Mouse (Mus musculus): Measurements from ENCODE around the gene Zzef1. TPM values are rescaled to one million over a fixed set of nuclear protein-coding genes. Genes with fewer than 3 reads are reported as not detected.

Zzef1 gene
- polyA plus RNA-seq, 1 experiment, result 21.8 TPM

GRCm38 (mm10) chr11:72804586-72804985 is 8.6 kb downstream of the Zzef1 start:
- no peak overlapping the region for H3K27ac ChIP-seq (ENCODE audit: insufficient read depth, low read depth, low read length)
- H3K4me1 ChIP-seq (ENCODE audit: control insufficient read depth, insufficient read depth, low read length), result peaks cover 16% of the 10 kb centered on the region; the same call in 1 of the 2 replicates
- H3K27me3 ChIP-seq (replicated peaks; ENCODE audit: control insufficient read depth, insufficient read depth, low read length), result no peaks in the 10 kb centered on the region
- no peak overlapping the region for H3K4me3 ChIP-seq (ENCODE audit: insufficient read depth, low read depth, low read length)
- no peaks in the 10 kb centered on the region for H3K36me3 ChIP-seq (ENCODE audit: control insufficient read depth, insufficient read depth, low read length)
- TF ChIP-seq POLR2A (IDR thresholded peaks at IDR 0.05; ENCODE audit: low read depth, low read length) (no peak), CTCF (conservative IDR thresholded peaks at IDR 0.05; ENCODE audit: insufficient read depth, insufficient read length, low read depth, low read length) (no peak)
- no peak for DNase-seq

DNA sequence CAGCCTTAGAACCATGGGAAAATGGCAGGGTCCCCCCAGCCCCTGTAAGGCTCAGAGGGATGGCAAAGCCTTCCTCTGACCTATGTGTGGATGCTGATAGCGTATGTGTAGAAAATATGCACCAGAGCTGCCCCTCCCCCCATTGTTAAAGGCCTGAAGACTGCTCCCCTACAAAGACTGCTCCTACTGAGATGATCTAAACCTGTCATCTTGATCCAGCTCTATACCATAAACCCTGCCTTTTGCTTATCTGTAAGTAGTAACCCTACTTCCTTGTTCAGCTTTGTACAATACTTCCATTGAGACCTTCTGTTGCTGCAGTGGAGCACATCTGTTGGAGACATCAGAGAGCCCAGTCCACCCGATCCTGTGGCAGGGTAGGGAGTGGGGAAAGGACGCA is 9.2 kb downstream of the Zzef1 start:
- no peak for DNase-seq
- no peaks in the 10 kb centered on the region for H3K36me3 ChIP-seq (ENCODE audit: control insufficient read depth, insufficient read depth, low read length)
- H3K27ac ChIP-seq (ENCODE audit: insufficient read depth, low read depth, low read length), result no peak overlapping the region
- no peak overlapping the region for H3K4me3 ChIP-seq (ENCODE audit: insufficient read depth, low read depth, low read length)
- peaks cover 16% of the 10 kb centered on the region; the same call in 1 of the 2 replicates for H3K4me1 ChIP-seq (ENCODE audit: control insufficient read depth, insufficient read depth, low read length)
- 94% methylated on average over 3 of the region's 3 CpGs for WGBS
- H3K27me3 ChIP-seq (replicated peaks; ENCODE audit: control insufficient read depth, insufficient read depth, low read length), result no peaks in the 10 kb centered on the region
- no peak for TF ChIP-seq CTCF (conservative IDR thresholded peaks at IDR 0.05; ENCODE audit: insufficient read depth, insufficient read length, low read depth, low read length)
- no peak for TF ChIP-seq POLR2A (IDR thresholded peaks at IDR 0.05; ENCODE audit: low read depth, low read length)

DNA sequence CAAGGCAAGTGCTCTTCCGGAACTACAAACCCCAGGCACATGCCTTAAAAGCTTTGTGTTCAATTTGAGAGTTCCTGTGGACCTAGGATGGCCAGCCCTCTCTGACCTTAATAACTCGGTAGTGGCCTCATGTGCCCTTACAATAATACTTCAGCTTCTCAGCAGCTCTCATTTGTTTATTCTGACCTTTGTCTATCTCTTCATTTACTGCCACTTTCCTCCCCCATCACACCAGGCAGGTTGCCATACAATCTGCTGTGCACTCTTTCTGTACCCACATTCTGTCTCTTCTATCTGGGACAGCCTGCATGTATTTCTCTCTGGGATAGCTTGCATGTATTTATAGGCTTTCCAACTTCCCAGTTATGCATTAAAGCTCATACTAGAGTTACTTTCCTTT is 10.5 kb downstream of the Zzef1 start:
- 46% methylated on average over 2 of the region's 2 CpGs for WGBS
- no peaks in the 10 kb centered on the region for H3K27me3 ChIP-seq (replicated peaks; ENCODE audit: control insufficient read depth, insufficient read depth, low read length)
- DNase-seq, result peak; percentile 12
- TF ChIP-seq POLR2A (IDR thresholded peaks at IDR 0.05; ENCODE audit: low read depth, low read length) (no peak), CTCF (conservative IDR thresholded peaks at IDR 0.05; ENCODE audit: insufficient read depth, insufficient read length, low read depth, low read length) (no peak)
- H3K27ac ChIP-seq (ENCODE audit: insufficient read depth, low read depth, low read length), result no peak overlapping the region
- no peaks in the 10 kb centered on the region for H3K36me3 ChIP-seq (ENCODE audit: control insufficient read depth, insufficient read depth, low read length)
- no peak overlapping the region for H3K4me3 ChIP-seq (ENCODE audit: insufficient read depth, low read depth, low read length)
- H3K4me1 ChIP-seq (ENCODE audit: control insufficient read depth, insufficient read depth, low read length), result peaks cover 16% of the 10 kb centered on the region; the same call in 1 of the 2 replicates

DNA sequence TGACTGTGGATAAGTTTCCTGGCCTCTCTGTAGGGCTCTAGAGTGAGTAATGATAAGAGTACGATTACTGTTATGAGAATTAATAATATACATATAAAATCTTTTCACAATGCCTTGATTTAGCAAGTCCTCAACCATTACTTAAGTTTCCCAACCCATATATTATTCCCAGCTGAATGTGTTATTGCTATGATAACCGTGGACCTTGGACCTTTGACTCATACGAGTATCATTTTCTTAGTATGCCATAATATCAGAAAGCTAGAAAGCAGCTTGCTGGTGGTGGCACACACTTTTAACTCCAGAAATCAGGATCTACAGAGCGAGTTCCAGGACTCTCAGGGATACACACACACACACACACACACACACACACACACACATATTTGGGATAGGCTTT is 12.0 kb downstream of the Zzef1 start:
- Histone ChIP-seq H3K27me3 (replicated peaks; ENCODE audit: control insufficient read depth, insufficient read depth, low read length) (no peaks in the 10 kb centered on the region), H3K27ac (ENCODE audit: insufficient read depth, low read depth, low read length) (no peak overlapping the region), H3K4me1 (ENCODE audit: control insufficient read depth, insufficient read depth, low read length) (peaks cover 13% of the 10 kb centered on the region; the same call in 1 of the 2 replicates), H3K4me3 (ENCODE audit: insufficient read depth, low read depth, low read length) (no peak overlapping the region), H3K36me3 (ENCODE audit: control insufficient read depth, insufficient read depth, low read length) (no peaks in the 10 kb centered on the region)
- TF ChIP-seq CTCF (conservative IDR thresholded peaks at IDR 0.05; ENCODE audit: insufficient read depth, insufficient read length, low read depth, low read length), result no peak
- no peak for TF ChIP-seq POLR2A (IDR thresholded peaks at IDR 0.05; ENCODE audit: low read depth, low read length)
- no peak for DNase-seq
- 72% methylated on average over 4 of the region's 4 CpGs for WGBS

DNA sequence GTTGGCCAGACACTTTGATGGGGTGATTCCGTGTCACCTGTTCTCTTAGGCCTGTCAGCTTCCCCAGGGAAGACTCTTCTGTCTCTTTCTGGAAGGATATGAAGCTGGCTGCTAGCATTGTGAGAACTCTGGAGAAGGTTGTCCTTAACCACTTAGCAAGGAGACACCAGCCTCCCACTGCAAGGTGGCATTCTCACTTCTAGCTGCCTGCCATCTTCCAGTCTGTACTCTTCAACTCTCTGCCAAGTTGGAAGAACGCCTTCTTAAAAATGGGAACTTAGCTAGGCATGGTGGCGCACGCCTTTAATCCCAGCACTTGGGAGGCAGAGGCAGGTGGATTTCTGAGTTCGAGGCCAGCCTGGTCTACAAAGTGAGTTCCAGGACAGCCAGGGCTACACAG is 17.7 kb downstream of the Zzef1 start:
- TF ChIP-seq POLR2A (IDR thresholded peaks at IDR 0.05; ENCODE audit: low read depth, low read length), result no peak
- TF ChIP-seq CTCF (conservative IDR thresholded peaks at IDR 0.05; ENCODE audit: insufficient read depth, insufficient read length, low read depth, low read length), result no peak
- 97% methylated on average over 5 of the region's 5 CpGs for WGBS

DNA sequence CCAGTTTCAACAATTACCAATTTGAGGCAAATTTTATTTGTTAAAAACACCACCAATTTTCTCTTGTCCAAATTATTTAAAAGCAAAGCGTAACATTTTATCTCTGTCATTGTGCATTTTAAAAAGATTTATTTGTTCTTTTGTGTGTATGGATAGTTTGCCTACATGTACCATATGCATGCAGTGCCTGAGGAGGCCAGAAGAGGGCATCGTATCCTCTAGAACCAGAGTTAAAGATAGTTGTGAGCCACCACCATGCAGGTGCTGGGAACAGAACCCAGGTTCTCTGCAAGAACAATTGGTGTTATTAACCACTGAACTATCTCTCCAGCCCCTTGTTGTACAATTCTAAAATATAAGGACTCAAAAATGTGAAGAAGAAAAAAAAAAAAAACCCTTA is 18.2 kb downstream of the Zzef1 start:
- Histone ChIP-seq H3K4me1 (ENCODE audit: control insufficient read depth, insufficient read depth, low read length) (no peaks in the 10 kb centered on the region), H3K4me3 (ENCODE audit: insufficient read depth, low read depth, low read length) (no peak overlapping the region), H3K27ac (ENCODE audit: insufficient read depth, low read depth, low read length) (no peak overlapping the region), H3K27me3 (replicated peaks; ENCODE audit: control insufficient read depth, insufficient read depth, low read length) (no peaks in the 10 kb centered on the region), H3K36me3 (ENCODE audit: control insufficient read depth, insufficient read depth, low read length) (no peaks in the 10 kb centered on the region)
- DNase-seq, result no peak
- TF ChIP-seq CTCF (conservative IDR thresholded peaks at IDR 0.05; ENCODE audit: insufficient read depth, insufficient read length, low read depth, low read length) (0 out of 2 replicates have a peak, but pooled peaks have one; percentile 8), POLR2A (IDR thresholded peaks at IDR 0.05; ENCODE audit: low read depth, low read length) (no peak)
- WGBS, result 82% methylated on average over 2 of the region's 2 CpGs

More for the DNA sequence above, 17.7 kb downstream of the Zzef1 start:
- Histone ChIP-seq H3K27me3 (replicated peaks; ENCODE audit: control insufficient read depth, insufficient read depth, low read length) (no peaks in the 10 kb centered on the region), H3K4me1 (ENCODE audit: control insufficient read depth, insufficient read depth, low read length) (no peaks in the 10 kb centered on the region), H3K36me3 (ENCODE audit: control insufficient read depth, insufficient read depth, low read length) (no peaks in the 10 kb centered on the region), H3K27ac (ENCODE audit: insufficient read depth, low read depth, low read length) (no peak overlapping the region), H3K4me3 (ENCODE audit: insufficient read depth, low read depth, low read length) (no peak overlapping the region)
- DNase-seq, result no peak

DNA sequence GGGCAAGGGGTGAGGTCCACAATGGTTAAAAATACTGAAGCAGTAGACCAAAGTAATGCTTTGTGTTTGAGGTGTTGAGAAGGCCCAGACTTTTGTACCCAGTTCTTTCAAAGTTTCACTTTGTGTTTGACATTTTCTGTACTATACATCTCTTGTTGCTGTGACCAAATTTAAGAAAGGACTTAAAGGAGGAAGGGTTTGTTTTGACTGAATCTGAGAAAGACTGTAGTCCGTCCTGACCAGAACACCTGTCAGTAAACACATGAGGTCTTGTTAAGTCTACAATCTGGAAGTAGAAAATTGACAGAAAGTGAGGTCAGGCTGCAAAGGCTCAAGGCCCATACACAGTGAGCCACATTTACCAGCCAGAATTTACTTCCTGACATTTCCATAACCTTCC is 20.8 kb downstream of the Zzef1 start:
- TF ChIP-seq CTCF (conservative IDR thresholded peaks at IDR 0.05; ENCODE audit: insufficient read depth, insufficient read length, low read depth, low read length), result no peak
- no peak for TF ChIP-seq POLR2A (IDR thresholded peaks at IDR 0.05; ENCODE audit: low read depth, low read length)
- Histone ChIP-seq H3K27me3 (replicated peaks; ENCODE audit: control insufficient read depth, insufficient read depth, low read length) (no peaks in the 10 kb centered on the region), H3K27ac (ENCODE audit: insufficient read depth, low read depth, low read length) (no peak overlapping the region), H3K36me3 (ENCODE audit: control insufficient read depth, insufficient read depth, low read length) (peaks cover 1% of the 10 kb centered on the region; the same call in 1 of the 2 replicates), H3K4me1 (ENCODE audit: control insufficient read depth, insufficient read depth, low read length) (no peaks in the 10 kb centered on the region), H3K4me3 (ENCODE audit: insufficient read depth, low read depth, low read length) (no peak overlapping the region)
- WGBS, result 87% methylated on average over 1 of the region's 1 CpGs
- no peak for DNase-seq
